Mouse (Mus musculus): ENCODE data around the gene Lsm6. TPM values are rescaled to one million over a fixed set of nuclear protein-coding genes. Genes with fewer than 3 reads are reported as not detected.

Lsm6 gene
- 10 to 100 TPM; 38.8 to 44.5 TPM for total RNA-seq (2023)

DNA sequence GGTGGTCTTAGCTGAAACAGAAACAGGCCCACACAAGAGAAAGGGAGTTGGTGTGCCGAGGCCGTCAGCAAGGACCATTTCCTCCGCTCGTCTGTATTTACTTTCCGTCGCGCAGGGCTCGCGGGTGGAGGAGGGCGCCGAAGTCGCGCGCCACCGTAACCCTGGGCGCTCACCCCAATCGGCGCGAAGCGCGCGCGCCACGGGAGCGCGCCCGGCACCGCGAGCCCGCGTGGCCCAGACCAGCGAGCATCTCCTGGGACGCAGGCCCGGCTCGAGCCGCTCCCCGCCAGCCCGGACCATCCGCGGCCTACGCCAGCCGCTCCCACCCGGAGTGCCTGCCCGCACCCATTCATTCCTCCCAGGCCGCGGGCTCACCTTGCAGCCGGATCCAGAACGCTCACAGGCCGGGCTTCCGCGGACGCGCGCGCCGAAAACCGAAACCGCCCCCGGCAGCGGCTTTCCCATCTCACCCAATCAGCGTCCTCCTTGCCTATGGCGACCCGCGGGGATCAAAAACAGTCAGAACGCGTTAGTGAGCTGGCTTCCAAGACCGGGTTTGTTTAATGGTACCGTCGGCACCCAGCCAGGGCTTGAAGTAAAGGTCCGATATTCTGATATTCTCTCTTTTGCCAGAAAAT, at the start of gene Lsm6:
Gene Lsm6, minus strand, starts transcription at position 468 of the 638 bp plus-strand sequence.

Other genes with a start within 250 kb of the Lsm6 start
- gene Zfp827, start 207.3 kb upstream of the Lsm6 start, total RNA-seq (2023) = 1 to 10 TPM; 1.4 TPM